Mouse (Mus musculus): ENCODE measurements around the gene Kcnq1.

Kcnq1 gene

DNA sequence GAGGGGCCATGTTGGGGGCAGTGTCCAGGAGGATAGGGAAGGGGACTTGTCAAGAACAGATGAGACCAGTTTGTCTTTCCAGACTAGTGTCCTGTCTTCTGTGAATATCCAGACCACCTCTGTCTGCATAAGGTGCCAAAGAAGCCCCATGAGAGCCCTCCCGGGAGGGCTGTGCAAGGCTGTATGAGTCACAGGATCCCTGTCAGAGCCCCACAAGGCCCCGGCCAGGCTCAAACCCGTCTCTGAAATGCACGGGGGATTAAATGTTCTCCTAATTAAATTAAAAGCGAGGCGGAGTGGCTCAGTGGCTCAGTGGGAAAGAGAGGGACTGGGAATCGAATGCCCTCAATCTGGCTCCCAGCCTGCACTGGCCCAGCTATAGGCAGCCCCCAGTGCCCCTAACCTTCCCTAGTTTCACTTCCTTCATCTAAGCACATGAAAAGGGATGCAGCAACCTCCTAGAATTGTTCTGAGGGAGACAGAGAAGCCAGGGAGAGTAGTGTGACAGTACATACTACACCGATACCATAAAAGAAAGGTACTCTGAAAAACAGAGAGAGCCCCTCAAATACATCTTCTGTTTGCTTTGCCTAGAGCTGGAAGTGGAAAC lies 159.8 kb downstream of the Kcnq1 start:
- no peak for DNase-seq (ENCODE audit: low spot score in 2 of 2)

DNA sequence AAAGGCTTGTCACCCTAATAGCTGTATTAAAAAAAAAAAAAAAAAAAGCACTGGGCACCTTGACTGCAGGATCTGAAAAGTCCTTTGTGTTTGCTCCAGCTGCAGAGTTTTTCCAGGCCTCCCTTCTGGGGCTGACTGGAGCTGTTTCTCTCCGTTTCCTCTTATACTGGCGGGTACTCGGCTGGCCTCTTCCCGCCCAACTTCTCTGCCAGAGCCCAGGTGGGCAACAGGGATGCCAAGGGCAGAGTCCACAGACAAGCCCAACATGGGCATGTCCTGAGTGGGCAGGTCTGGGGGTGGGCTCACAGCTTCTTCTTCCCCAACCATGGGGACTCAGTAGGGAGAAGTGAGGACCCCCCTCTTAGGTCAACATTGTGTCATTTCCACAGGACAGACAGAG lies 167.6 kb downstream of the Kcnq1 start:
- no peak for DNase-seq (ENCODE audit: low spot score in 2 of 2)

DNA sequence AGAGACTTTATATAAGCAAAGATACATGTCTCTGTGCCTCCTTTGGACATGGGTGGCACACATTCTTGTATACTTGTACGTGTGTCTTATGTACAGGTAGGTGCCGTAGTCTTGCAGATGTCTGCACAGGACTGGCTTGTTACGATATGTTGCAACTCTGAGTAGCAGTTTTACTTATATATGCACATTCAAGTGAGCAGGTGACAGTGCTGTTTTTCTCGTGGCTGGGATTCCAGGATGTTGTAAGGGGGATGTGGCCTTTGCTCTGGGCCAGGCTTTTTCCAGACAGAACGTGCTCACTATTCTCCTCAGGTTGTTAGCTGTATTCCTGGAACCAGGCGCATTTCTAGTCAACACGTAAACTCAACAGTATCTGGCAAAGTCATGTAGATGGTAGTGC lies 168.9 kb downstream of the Kcnq1 start:
- DNase-seq (ENCODE audit: low spot score in 2 of 2): no peak

DNA sequence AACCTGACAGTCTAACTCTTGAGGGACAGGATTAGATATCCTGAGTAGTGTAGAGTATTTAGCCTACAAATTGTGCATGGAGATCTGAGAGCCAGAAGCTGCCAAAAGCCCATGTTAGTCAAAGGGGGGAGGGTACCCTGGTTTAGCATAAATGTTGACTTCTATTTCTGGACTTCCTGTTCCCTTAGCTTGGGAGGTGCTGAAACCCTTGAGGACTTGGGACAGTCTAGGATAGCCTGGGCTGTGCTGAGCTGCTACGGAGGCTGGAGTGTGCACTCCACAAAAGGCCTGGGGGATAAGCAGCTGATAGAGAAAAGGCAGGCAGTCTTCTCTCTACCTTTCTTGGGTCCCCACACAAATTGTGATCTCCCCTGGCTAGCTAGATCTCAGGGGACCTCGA lies 177.5 kb downstream of the Kcnq1 start:
- no peak for DNase-seq (ENCODE audit: low spot score in 2 of 2)

- DNase-seq (ENCODE audit: low spot score in 2 of 2): no peak
These were observed 178.7 kb downstream of the Kcnq1 start for GRCm38 (mm10) chr7:143284866-143285265.

GRCm38 (mm10) chr7:143285440-143285839 lies 179.3 kb downstream of the Kcnq1 start:
- no peak for DNase-seq (ENCODE audit: low spot score in 2 of 2)

- no peak for DNase-seq (ENCODE audit: low spot score in 2 of 2)
These were observed 180.5 kb downstream of the Kcnq1 start for GRCm38 (mm10) chr7:143286532-143287290.

- no peak for DNase-seq (ENCODE audit: low spot score in 2 of 2)
These were observed 182.0 kb downstream of the Kcnq1 start for GRCm38 (mm10) chr7:143288135-143288534.

- DNase-seq (ENCODE audit: low spot score in 2 of 2): no peak
These were observed 183.1 kb downstream of the Kcnq1 start for GRCm38 (mm10) chr7:143289082-143289849.

GRCm38 (mm10) chr7:143294690-143295355 lies 188.7 kb downstream of the Kcnq1 start:
- DNase-seq (ENCODE audit: low spot score in 2 of 2): no peak

GRCm38 (mm10) chr7:143295356-143296000 lies 189.3 kb downstream of the Kcnq1 start:
- DNase-seq (ENCODE audit: low spot score in 2 of 2): peak in 1 of 2 experiments; percentile 26

GRCm38 (mm10) chr7:143296001-143296379 lies 189.8 kb downstream of the Kcnq1 start:
- DNase-seq (ENCODE audit: low spot score in 2 of 2): peak in 1 of 2 experiments; percentile 13

DNA sequence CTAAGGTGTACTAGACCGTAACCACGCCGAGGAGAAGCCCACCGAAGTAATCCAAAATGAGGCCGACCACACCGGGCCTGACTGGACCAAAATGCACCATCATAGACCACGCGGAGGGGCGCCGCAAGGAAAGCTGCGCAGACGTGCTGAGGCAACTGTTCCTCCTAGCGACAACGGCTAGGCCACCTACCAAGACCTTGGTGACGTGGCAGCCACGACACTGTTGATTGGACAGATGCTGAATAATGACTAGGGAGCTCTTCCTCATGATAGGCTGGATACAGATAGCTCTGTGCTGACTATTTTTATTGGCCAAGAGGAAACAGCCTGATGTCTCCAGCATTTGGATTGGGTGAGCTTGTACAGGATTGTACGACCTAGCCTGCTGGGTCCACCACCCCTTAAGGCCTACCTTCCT lies 190.2 kb downstream of the Kcnq1 start:
- peak; percentile 53 to 85 for DNase-seq (ENCODE audit: low spot score in 2 of 2)

DNA sequence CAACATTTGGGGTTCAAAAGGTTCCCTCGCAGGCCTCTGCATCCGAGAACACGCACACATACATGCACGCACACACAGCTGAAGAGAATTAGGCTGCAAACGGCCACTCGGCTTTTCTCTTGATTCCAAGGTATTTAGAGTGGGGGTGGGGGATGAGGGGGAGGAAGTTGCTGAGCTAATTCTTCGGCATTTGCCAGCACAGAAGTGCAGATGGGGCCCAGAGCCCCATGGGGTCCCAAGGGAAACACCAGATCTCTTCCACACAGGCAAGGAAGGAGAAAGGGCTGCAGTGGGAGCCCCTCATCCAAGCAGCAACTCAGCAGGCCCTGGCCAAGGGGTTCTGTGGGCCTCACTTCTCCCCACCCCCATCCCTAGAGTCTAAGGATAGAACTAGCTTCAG lies 193.9 kb downstream of the Kcnq1 start:
- no peak for DNase-seq (ENCODE audit: low spot score in 2 of 2)

GRCm38 (mm10) chr7:143300681-143301080 lies 194.5 kb downstream of the Kcnq1 start:
- no peak for DNase-seq (ENCODE audit: low spot score in 2 of 2)

- DNase-seq (ENCODE audit: low spot score in 2 of 2): no peak
These were observed 196.0 kb downstream of the Kcnq1 start for GRCm38 (mm10) chr7:143302156-143302555.

- no peak for DNase-seq (ENCODE audit: low spot score in 2 of 2)
These were observed 196.6 kb downstream of the Kcnq1 start for GRCm38 (mm10) chr7:143302593-143303238.

DNA sequence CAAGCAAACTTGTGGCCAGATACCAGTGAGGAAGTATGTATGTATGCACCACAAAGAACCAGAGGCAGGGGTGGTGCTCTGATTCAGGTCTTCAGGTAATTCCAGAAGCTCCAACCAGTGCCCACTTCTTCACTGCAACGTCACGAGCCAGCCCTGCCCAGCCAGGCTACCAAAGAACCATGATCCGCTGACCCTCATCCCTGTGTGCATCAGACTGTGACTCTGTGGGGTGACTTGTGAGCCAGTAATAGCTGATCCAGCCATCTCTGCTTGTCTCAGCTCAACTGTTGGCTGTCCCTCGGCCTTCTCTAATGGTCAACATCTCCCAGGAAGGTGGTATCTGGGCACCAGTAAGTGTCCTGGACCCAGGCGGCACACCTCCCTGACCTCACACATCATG lies 197.4 kb downstream of the Kcnq1 start:
- DNase-seq (ENCODE audit: low spot score in 2 of 2): no peak

- DNase-seq (ENCODE audit: low spot score in 2 of 2): no peak
These were observed 199.6 kb downstream of the Kcnq1 start for GRCm38 (mm10) chr7:143305808-143306207.

DNA sequence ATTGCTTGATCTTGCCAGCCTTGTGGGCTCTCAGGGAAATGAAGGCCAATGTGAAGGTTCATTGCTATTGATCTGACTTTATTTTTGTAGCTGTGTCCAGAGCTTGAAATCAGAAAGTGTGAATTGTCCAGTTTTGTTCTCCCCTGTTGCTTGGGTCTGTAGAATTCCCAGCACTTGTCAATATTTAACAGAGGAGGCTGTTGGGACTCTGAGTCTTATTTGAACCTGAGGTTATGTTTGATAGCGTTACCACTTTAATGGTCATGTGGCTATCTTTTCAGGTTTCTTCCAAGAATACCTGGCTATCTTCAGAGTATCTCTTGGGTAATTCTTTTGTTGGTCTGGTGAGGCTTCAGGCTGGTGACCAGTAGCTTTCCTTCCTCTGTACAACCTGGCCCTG lies 201.8 kb downstream of the Kcnq1 start:
- no peak for DNase-seq (ENCODE audit: low spot score in 2 of 2)

DNA sequence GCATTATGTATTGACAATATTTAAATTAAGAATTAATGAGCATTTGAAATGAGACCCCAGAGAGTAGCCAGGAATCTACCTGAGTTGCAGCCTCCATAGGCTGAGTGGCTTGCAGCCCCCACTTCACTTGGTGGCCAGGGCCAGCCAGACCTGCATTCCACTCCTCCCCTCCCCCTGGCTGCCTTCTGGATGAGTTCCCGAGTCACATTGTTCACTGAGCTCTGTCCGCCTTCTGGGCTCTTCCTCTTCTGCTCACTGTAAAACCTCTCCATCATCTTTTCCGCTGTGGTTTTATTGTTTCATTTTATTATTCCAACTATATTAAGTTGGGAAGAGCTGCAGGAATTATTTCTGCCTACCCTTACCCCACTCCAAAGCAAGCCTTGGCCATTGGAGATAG lies 204.1 kb downstream of the Kcnq1 start:
- no peak for DNase-seq (ENCODE audit: low spot score in 2 of 2)

Measured in urinary bladder, adult 18-20 months (tissue).